Mouse (Mus musculus): ENCODE results near the gene Add3. TPM values are rescaled to one million over a fixed set of nuclear protein-coding genes. Genes with fewer than 3 reads are reported as not detected.

The Add3 gene
- polyA plus RNA-seq, 1 experiment: 40.8 TPM

- Histone ChIP-seq H3K4me3 (ENCODE audit: insufficient read depth, low read depth, low read length) (peak overlapping the region; percentile 75), H3K27ac (replicated peaks; ENCODE audit: low read depth, low read length) (peak overlapping the region; percentile 29), H3K4me1 (ENCODE audit: control insufficient read depth, insufficient read depth, insufficient read length, low read length) (peaks cover 3% of the 10 kb centered on the region; the same call in 1 of the 2 replicates)
Measured at GRCm38 (mm10) chr19:53143108-53143971, 3.1 kb downstream of the Add3 start.

- H3K4me1 ChIP-seq (ENCODE audit: control insufficient read depth, insufficient read depth, insufficient read length, low read length): peaks cover 5% of the 10 kb centered on the region; the same call in 1 of the 2 replicates
- H3K27ac ChIP-seq (replicated peaks; ENCODE audit: low read depth, low read length): no peak overlapping the region
- H3K4me3 ChIP-seq (ENCODE audit: insufficient read depth, low read depth, low read length): no peak overlapping the region
Measured at GRCm38 (mm10) chr19:53145075-53145474, 4.8 kb downstream of the Add3 start.

GRCm38 (mm10) chr19:53149381-53149780, 9.1 kb downstream of the Add3 start:
- H3K4me3 ChIP-seq (ENCODE audit: insufficient read depth, low read depth, low read length): no peak overlapping the region
- H3K27ac ChIP-seq (replicated peaks; ENCODE audit: low read depth, low read length): no peak overlapping the region
- peaks cover 25% of the 10 kb centered on the region; the same call in 1 of the 2 replicates for H3K4me1 ChIP-seq (ENCODE audit: control insufficient read depth, insufficient read depth, insufficient read length, low read length)

DNA sequence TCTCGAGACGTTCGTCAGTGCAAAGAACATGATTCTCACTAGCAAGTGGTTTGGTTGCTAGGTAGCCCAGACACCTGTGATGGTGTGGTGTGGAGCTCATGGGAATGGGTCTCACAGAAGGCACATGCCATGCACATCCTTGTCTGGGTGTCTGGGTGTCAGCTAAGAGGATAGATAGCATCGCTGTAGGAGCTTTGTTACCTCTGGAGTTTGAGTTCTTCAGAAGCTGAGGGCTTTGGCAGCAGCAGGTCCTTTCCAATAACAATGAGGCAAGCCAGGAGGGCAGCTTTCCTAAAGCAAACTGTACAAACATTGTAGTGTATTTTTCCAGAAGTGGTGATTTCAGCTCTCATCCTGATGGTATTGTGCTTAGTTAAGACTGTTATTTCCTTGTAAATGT, 12.2 kb downstream of the Add3 start:
- Histone ChIP-seq H3K27ac (replicated peaks; ENCODE audit: low read depth, low read length) (peak overlapping the region; percentile 34), H3K4me3 (ENCODE audit: insufficient read depth, low read depth, low read length) (no peak overlapping the region), H3K4me1 (ENCODE audit: control insufficient read depth, insufficient read depth, insufficient read length, low read length) (peaks cover 21% of the 10 kb centered on the region; the same call in 1 of the 2 replicates)

DNA sequence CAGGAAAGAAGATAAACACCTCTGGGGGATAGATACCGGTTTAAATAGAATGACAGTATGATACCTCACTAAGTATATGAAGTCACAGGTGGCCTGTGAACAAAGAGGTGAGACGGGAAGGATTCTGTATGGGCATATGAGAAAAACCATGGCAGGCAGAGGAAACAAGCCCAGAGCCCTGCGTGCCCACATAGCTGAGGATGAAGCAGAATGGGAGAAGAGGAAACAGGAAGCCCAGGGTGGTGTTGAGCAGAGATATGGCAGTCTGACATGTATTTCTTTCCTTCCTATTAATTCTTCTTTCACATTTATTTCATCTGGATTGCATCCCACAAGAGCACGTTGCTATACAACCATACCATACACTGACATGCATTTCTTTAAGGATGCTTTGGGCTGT, 12.9 kb downstream of the Add3 start:
- Histone ChIP-seq H3K4me3 (ENCODE audit: insufficient read depth, low read depth, low read length) (no peak overlapping the region), H3K4me1 (ENCODE audit: control insufficient read depth, insufficient read depth, insufficient read length, low read length) (peaks cover 21% of the 10 kb centered on the region; the same call in 1 of the 2 replicates), H3K27ac (replicated peaks; ENCODE audit: low read depth, low read length) (no peak overlapping the region)

- Histone ChIP-seq H3K4me1 (ENCODE audit: control insufficient read depth, insufficient read depth, insufficient read length, low read length) (peaks cover 21% of the 10 kb centered on the region; the same call in 1 of the 2 replicates), H3K4me3 (ENCODE audit: insufficient read depth, low read depth, low read length) (no peak overlapping the region), H3K27ac (replicated peaks; ENCODE audit: low read depth, low read length) (no peak overlapping the region)
Measured at GRCm38 (mm10) chr19:53154156-53154555, 13.9 kb downstream of the Add3 start.

- H3K27ac ChIP-seq (replicated peaks; ENCODE audit: low read depth, low read length): no peak overlapping the region
- H3K4me3 ChIP-seq (ENCODE audit: insufficient read depth, low read depth, low read length): no peak overlapping the region
- peaks cover 21% of the 10 kb centered on the region for H3K4me1 ChIP-seq (ENCODE audit: control insufficient read depth, insufficient read depth, insufficient read length, low read length)
Measured at GRCm38 (mm10) chr19:53156361-53156760, 16.1 kb downstream of the Add3 start.

DNA sequence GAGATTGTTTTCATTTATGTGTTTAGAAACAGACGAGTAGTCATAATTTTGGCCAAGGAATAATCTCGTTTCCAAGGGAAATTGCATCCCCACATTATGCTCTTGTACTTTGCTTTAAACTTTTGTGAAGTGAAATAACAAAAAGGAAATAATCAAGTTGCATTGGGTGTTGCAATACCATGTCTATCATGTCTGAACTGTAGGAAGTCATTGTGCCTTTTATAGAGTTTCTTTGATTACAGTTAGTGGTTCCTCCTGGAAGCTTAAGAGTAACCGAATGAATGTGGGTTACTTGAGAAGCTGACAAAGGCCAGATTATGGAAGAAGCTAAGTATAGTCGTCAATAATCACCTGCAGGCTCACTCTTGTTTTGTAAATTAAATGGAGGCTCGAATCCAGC, 16.9 kb downstream of the Add3 start:
- no peak overlapping the region for H3K27ac ChIP-seq (replicated peaks; ENCODE audit: low read depth, low read length)
- no peak overlapping the region for H3K4me3 ChIP-seq (ENCODE audit: insufficient read depth, low read depth, low read length)
- H3K4me1 ChIP-seq (ENCODE audit: control insufficient read depth, insufficient read depth, insufficient read length, low read length): peaks cover 14% of the 10 kb centered on the region

DNA sequence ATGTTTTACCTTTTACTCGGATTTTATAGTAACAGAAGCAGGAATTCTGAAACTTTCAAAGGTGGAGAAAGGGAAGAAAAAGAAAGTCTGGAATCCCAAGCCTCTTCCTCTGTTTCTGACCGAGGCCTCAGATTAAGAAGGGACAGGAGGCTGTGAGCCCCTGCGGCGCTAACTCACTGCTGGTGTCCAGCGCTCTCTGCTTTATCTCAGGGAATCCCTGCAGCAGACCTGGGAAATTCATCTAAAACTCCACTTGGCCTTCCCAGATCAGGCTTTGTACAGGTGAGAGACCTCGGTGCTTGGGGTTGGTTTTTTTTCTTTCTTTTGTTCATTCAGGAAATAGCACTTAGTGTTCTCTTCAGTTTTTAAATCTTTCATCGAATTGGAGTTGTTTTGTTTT, 19.1 kb downstream of the Add3 start:
- no peak overlapping the region for H3K4me3 ChIP-seq (ENCODE audit: insufficient read depth, low read depth, low read length)
- H3K4me1 ChIP-seq (ENCODE audit: control insufficient read depth, insufficient read depth, insufficient read length, low read length): peaks cover 3% of the 10 kb centered on the region
- H3K27ac ChIP-seq (replicated peaks; ENCODE audit: low read depth, low read length): no peak overlapping the region

DNA sequence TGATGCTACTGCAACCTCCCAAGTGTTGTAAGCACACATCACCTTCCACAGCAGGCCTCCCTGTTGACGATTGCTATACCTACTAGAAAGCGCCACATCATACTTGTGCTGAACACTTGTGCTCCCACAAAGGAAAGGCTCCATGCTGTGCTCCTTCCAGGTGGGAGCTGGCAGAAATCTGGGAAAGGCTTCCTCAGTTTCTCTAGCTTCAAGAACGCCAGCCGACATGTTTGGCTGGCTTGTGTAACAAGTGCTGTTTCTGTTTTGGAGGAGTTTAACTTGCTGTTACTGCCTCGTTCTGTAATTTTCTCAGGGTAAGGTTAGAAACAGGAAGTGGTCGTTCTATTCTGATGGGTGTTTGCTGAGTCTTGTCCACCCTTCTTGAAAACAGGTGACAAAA, 22.7 kb downstream of the Add3 start:
- peaks cover 13% of the 10 kb centered on the region for H3K4me1 ChIP-seq (ENCODE audit: control insufficient read depth, insufficient read depth, insufficient read length, low read length)
- H3K4me3 ChIP-seq (ENCODE audit: insufficient read depth, low read depth, low read length): no peak overlapping the region
- no peak overlapping the region for H3K27ac ChIP-seq (replicated peaks; ENCODE audit: low read depth, low read length)

- H3K4me3 ChIP-seq (ENCODE audit: insufficient read depth, low read depth, low read length): no peak overlapping the region
- peaks cover 18% of the 10 kb centered on the region for H3K4me1 ChIP-seq (ENCODE audit: control insufficient read depth, insufficient read depth, insufficient read length, low read length)
- no peak overlapping the region for H3K27ac ChIP-seq (replicated peaks; ENCODE audit: low read depth, low read length)
Measured at GRCm38 (mm10) chr19:53164645-53165044, 24.4 kb downstream of the Add3 start.

DNA sequence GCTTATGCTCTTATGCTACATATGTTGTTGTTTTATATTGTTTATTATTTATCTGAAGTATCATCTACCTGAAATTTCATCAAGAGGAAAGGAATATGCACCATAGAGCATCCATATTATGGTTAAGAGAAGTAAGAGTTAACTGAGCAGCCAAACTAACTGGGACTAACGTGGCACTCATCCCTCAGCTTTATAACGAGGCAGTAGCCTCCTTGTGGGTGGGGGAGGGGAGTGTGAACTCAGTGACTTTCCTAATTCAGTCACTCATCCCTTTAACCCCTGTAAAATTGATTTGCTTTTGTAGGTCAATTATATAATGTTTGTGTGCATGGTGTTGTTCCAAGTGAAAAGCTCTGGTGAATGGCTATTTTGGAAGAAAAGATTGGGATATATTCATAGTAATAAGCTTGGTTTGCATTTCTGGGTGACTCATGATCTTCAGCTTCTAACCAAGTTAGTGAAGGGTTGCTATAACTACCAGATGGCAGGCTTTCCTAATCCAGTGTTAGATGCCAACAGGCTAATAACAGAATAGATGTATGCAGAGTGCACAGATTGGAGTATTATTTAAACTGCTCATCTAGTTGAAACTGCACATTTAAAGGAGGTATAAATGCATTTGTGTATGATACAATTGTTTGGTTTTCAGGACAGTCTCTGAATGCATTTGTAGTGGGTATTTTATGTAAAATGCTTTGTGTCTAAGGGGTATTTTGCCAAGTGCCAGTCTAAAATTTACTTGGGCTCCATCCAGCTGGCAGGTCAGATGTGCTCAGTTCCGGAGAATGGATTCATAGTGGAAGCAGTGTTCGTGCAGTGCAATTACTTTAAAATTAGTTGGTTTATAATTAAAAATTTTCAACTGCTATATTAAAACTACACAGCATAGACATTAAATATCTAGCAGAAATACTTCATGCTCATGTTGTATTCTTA, 25.3 kb downstream of the Add3 start:
- H3K27ac ChIP-seq (replicated peaks; ENCODE audit: low read depth, low read length): no peak overlapping the region
- H3K4me1 ChIP-seq (ENCODE audit: control insufficient read depth, insufficient read depth, insufficient read length, low read length): peaks cover 18% of the 10 kb centered on the region
- H3K4me3 ChIP-seq (ENCODE audit: insufficient read depth, low read depth, low read length): no peak overlapping the region

- Histone ChIP-seq H3K4me3 (ENCODE audit: insufficient read depth, low read depth, low read length) (no peak overlapping the region), H3K27ac (replicated peaks; ENCODE audit: low read depth, low read length) (no peak overlapping the region), H3K4me1 (ENCODE audit: control insufficient read depth, insufficient read depth, insufficient read length, low read length) (peaks cover 18% of the 10 kb centered on the region)
Measured at GRCm38 (mm10) chr19:53166367-53166766, 26.1 kb downstream of the Add3 start.

DNA sequence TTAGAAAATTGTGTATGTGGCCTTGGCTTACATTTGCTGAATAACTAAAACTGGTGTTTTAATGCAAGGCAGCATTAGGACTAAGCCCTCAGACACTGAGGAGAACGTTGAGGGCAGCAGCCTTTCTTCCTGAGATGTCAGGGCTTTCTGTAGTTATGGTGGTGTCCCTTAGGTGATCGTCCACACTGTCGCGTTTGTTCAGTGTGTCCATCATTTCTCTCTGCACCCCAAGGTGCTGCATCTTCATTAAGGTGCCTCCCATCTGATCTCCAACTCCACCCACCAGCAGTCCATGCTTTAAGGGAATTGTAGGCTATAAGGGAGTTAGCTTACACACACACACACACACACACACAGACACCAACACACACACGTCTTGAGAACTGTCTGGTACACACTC, 28.3 kb downstream of the Add3 start:
- peaks cover 18% of the 10 kb centered on the region for H3K4me1 ChIP-seq (ENCODE audit: control insufficient read depth, insufficient read depth, insufficient read length, low read length)
- H3K4me3 ChIP-seq (ENCODE audit: insufficient read depth, low read depth, low read length): no peak overlapping the region
- no peak overlapping the region for H3K27ac ChIP-seq (replicated peaks; ENCODE audit: low read depth, low read length)

DNA sequence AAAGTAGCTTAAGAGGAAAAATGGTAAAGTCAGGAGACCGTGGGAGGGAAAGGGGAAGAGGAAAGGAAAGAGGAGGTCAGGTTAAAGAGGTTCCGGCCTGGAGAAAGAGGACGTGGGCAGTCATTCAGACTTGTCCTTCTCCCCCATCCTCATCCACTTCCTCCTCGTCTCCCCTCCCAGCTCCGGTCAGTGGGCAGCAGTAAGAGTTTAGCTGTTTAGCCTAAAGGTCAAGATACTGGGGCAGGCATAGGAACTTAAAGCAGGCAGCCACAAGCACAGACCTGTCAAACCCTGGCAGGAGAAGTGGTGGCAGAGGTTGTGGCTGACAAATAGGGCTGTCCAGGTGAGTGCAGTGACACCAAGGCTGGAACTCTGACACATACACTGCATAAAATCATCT, 30.4 kb downstream of the Add3 start:
- no peak overlapping the region for H3K27ac ChIP-seq (replicated peaks; ENCODE audit: low read depth, low read length)
- peaks cover 13% of the 10 kb centered on the region for H3K4me1 ChIP-seq (ENCODE audit: control insufficient read depth, insufficient read depth, insufficient read length, low read length)
- no peak overlapping the region for H3K4me3 ChIP-seq (ENCODE audit: insufficient read depth, low read depth, low read length)
